Mouse (Mus musculus): ENCODE measurements around the gene Gsta2.
"Not testable (repeated sequence)": the region's sequence is repeated elsewhere in the genome, so short reads cannot be mapped to it uniquely, and the experiment has no call there.

DNA sequence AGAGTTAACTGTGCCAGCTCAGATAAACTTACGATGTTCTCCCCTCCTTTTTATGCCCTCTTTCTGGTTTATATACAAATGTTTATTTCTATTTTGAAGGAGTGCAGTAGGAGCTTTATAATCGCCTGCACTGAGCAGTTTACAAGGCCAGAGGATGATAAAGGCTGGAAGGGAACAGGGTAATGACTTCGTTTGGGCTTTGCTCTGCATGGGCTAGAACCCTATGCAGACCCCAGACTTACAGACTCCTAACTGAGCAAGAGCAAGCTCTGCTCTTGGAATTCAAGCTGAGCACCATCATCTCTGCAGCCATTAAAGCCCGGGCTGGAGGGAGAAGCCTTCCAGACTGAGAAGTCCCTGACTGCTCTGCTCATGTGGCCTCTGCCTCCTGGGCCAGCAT lies 10.4 kb downstream of the Gsta2 start:
- TF ChIP-seq GATA1, TAL1 (IDR thresholded peaks at IDR 0.05; ENCODE audit: low read length): not testable (repeated sequence)

All from erythroblast, embryonic 14.5 days (primary cell).